Mouse (Mus musculus) MEL (cell line): ENCODE results near the gene Cdc42bpb. TPM values are rescaled to one million over a fixed set of nuclear protein-coding genes. Genes with fewer than 3 reads are reported as not detected.
A peak's percentile ranks its signal among the peaks of the same experiment; 100 is the strongest.

Source experiments
- DNase-seq: peaks from one replicate; pipeline ENCODE4 v3.0.0; 2011; ENCODE audit warnings: low read depth, low spot score
- H3K27ac ChIP-seq: 2 replicates; pipeline ENCODE4 v1.5.1; 2012; ENCODE audit warnings: low read depth, mild to moderate bottlenecking, control low read depth, low read length, moderate library complexity; ENCODE audit not compliant: control insufficient read depth
- H3K27me3 ChIP-seq, 2 experiments: fragments of 150-350 bp in 1 of 2; sonication (generic) in 1 of 2; 2 replicates each; pipeline ENCODE4 v1.6.1; 2012; ENCODE audit warnings: low read length in 2 of 2, mild to moderate bottlenecking in 2 of 2, improper control_type of control experiment in 1 of 2, moderate library complexity in 1 of 2; ENCODE audit not compliant: insufficient read depth in 2 of 2, control insufficient read depth in 1 of 2
- H3K36me3 ChIP-seq, 2 experiments: 2 replicates each; pipeline ENCODE4 v1.6.1; 2012 to 2014; ENCODE audit warnings: low read length in 2 of 2, improper control_type of control experiment in 1 of 2, inconsistent platforms in 1 of 2, mild to moderate bottlenecking in 1 of 2; ENCODE audit not compliant: insufficient read depth in 2 of 2, control insufficient read depth in 1 of 2
- H3K4me1 ChIP-seq, 2 experiments: fragments of 150-350 bp in 1 of 2; sonication (generic) in 1 of 2; 2 replicates each; pipeline ENCODE4 v1.6.1; 2012; ENCODE audit warnings: low read length in 2 of 2, improper control_type of control experiment in 1 of 2, mild to moderate bottlenecking in 1 of 2; ENCODE audit not compliant: insufficient read depth in 2 of 2, control insufficient read depth in 1 of 2
- H3K4me3 ChIP-seq, 2 experiments: fragments of 150-350 bp in 1 of 2; sonication (generic) in 1 of 2; 2 replicates each; pipeline ENCODE4 v1.5.1; 2012; ENCODE audit warnings: low read depth in 2 of 2, low read length in 2 of 2, mild to moderate bottlenecking in 2 of 2, moderate library complexity in 2 of 2, control low read depth in 1 of 2, improper control_type of control experiment in 1 of 2; ENCODE audit not compliant: control insufficient read depth in 1 of 2, insufficient read depth in 1 of 2
- H3K79me2 ChIP-seq: 2 replicates; pipeline ENCODE4 v1.6.1; 2012; ENCODE audit warnings: mild to moderate bottlenecking, low read length, moderate library complexity; ENCODE audit not compliant: control insufficient read depth, poor library complexity, insufficient read depth
- H3K9ac ChIP-seq: 2 replicates; pipeline ENCODE4 v1.6.1; 2012; ENCODE audit warnings: low read depth, mild to moderate bottlenecking, control low read depth, low read length, moderate library complexity; ENCODE audit not compliant: control insufficient read depth, poor library complexity, severe bottlenecking
- H3K9me3 ChIP-seq: fragments of 150-350 bp; sonication (generic); replicated peaks from 2 replicates; pipeline ENCODE4 v1.6.1; 2012; ENCODE audit warnings: mild to moderate bottlenecking, low read length, improper control_type of control experiment, moderate library complexity; ENCODE audit not compliant: insufficient read depth
- CTCF ChIP-seq, 3 experiments: IDR thresholded peaks in 2 of 3; conservative IDR thresholded peaks in 1 of 3; 2 replicates each; pipeline ENCODE4 v1.5.1; 2011 to 2012; ENCODE audit warnings: low read length in 3 of 3, low read depth in 2 of 3, mild to moderate bottlenecking in 2 of 3, improper control_type of control experiment in 1 of 3, inconsistent platforms in 1 of 3, mixed read lengths in 1 of 3, moderate library complexity in 1 of 3; ENCODE audit not compliant: control insufficient read depth in 1 of 3, insufficient read depth in 1 of 3, poor library complexity in 1 of 3, severe bottlenecking in 1 of 3
- GABPA ChIP-seq: IDR thresholded peaks from 2 replicates; pipeline ENCODE4 v1.6.1; 2012; ENCODE audit warnings: low read depth, mild to moderate bottlenecking, inconsistent platforms, low read length, improper control_type of control experiment, moderate library complexity
- GATA1 ChIP-seq: IDR thresholded peaks from 2 replicates; pipeline ENCODE4 v1.6.1; 2011; ENCODE audit warnings: low read depth, low read length, improper control_type of control experiment
- MXI1 ChIP-seq: IDR thresholded peaks from 2 replicates; pipeline ENCODE4 v1.6.1; 2011; ENCODE audit warnings: mild to moderate bottlenecking, low read depth, low read length, improper control_type of control experiment
- NELFE ChIP-seq: IDR thresholded peaks from 2 replicates; pipeline ENCODE4 v1.6.1; 2011; ENCODE audit warnings: low read depth, low read length, improper control_type of control experiment
- NRF1 ChIP-seq: IDR thresholded peaks from 2 replicates; pipeline ENCODE4 v1.6.1; 2014; ENCODE audit warnings: low read depth, mild to moderate bottlenecking, inconsistent platforms, low read length, improper control_type of control experiment, moderate library complexity; ENCODE audit not compliant: poor library complexity, insufficient read depth, severe bottlenecking
- POLR2AphosphoS5 ChIP-seq: IDR thresholded peaks from 2 replicates; pipeline ENCODE4 v1.6.1; 2012; ENCODE audit warnings: low read depth, borderline replicate concordance, mild to moderate bottlenecking, inconsistent platforms, low read length, moderate library complexity, mixed read lengths
- RAD21 ChIP-seq: IDR thresholded peaks from 2 replicates; pipeline ENCODE4 v1.6.1; 2011; ENCODE audit warnings: mild to moderate bottlenecking, low read depth, low read length, improper control_type of control experiment
- SMC3 ChIP-seq: IDR thresholded peaks from 2 replicates; pipeline ENCODE4 v1.6.1; 2011; ENCODE audit warnings: low read depth, low read length, improper control_type of control experiment
- TAL1 ChIP-seq: IDR thresholded peaks from 2 replicates; pipeline ENCODE4 v1.6.1; 2012; ENCODE audit warnings: mild to moderate bottlenecking, inconsistent platforms, low read length, moderate library complexity, mixed read lengths
- USF1 ChIP-seq: IDR thresholded peaks from 2 replicates; pipeline ENCODE4 v1.6.1; 2014; ENCODE audit warnings: low read depth, mild to moderate bottlenecking, inconsistent platforms, low read length, improper control_type of control experiment, moderate library complexity
- ZC3H11A ChIP-seq: IDR thresholded peaks from 2 replicates; pipeline ENCODE4 v1.6.1; 2012; ENCODE audit warnings: low read depth, mild to moderate bottlenecking, inconsistent platforms, low read length, improper control_type of control experiment
- ZMIZ1 ChIP-seq: IDR thresholded peaks from 2 replicates; pipeline ENCODE4 v1.6.1; 2012; ENCODE audit warnings: low read depth, mild to moderate bottlenecking, inconsistent platforms, low read length, improper control_type of control experiment, moderate library complexity
- ZNF384 ChIP-seq: IDR thresholded peaks from 2 replicates; pipeline ENCODE4 v1.6.1; 2012; ENCODE audit warnings: low read depth, mild to moderate bottlenecking, inconsistent platforms, low read length, improper control_type of control experiment
- polyA plus RNA-seq, 2 experiments: library from polyadenylated mRNA; stranded (reverse) in 1 of 2; unstranded in 1 of 2; fragments of >175 nt in 1 of 2; fragments of >200 nt in 1 of 2; gene quantifications; 2 replicates each; pipeline versions ENCODE4 v1.2.1 to v1.2.4; 2012; ENCODE audit warnings: low replicate concordance in 2 of 2, low read depth in 1 of 2; ENCODE audit not compliant: insufficient read length in 2 of 2, insufficient read depth in 1 of 2, missing spikeins in 1 of 2
- total RNA-seq: library from RNA; depleted of rRNA; stranded (reverse); fragments of 300-350 nt; gene quantifications from 2 replicates; pipeline ENCODE4 v1.2.3, GENCODE M21; 2012

Gene Cdc42bpb
- total and polyA plus RNA-seq, 3 experiments: not detected

GRCm38 (mm10) chr12:111352520-111352919 lies 25.0 kb downstream of the Cdc42bpb start:
- no peaks in the 10 kb centered on the region for H3K36me3 ChIP-seq
- H3K9ac ChIP-seq: no peak overlapping the region
- peaks cover 0 to 18% of the 10 kb centered on the region in 2 experiments for H3K27me3 ChIP-seq
- TF ChIP-seq GABPA (no peak), POLR2AphosphoS5 (no peak), ZNF384 (no peak), MXI1 (no peak), RAD21 (no peak), CTCF (IDR thresholded peaks at IDR 0.05 in 2 of 3, conservative IDR thresholded peaks at IDR 0.05 in 1 of 3; ENCODE audit: control insufficient read depth in 1 of 3, insufficient read depth in 1 of 3, low read depth in 2 of 3, low read length in 3 of 3, poor library complexity in 1 of 3, severe bottlenecking in 1 of 3) (no peak), USF1 (no peak)
- H3K9me3 ChIP-seq: no peaks in the 10 kb centered on the region
- H3K79me2 ChIP-seq: no peaks in the 10 kb centered on the region
- H3K4me1 ChIP-seq: no peaks in the 10 kb centered on the region
- H3K4me3 ChIP-seq: no peak overlapping the region
- no peak for DNase-seq
- H3K27ac ChIP-seq: no peak overlapping the region

GRCm38 (mm10) chr12:111349540-111350231 lies 27.8 kb downstream of the Cdc42bpb start:
- Histone ChIP-seq H3K9me3 (no peaks in the 10 kb centered on the region), H3K27me3 (peaks cover 0 to 19% of the 10 kb centered on the region in 2 experiments), H3K9ac (no peak overlapping the region), H3K4me3 (no peak overlapping the region), H3K27ac (no peak overlapping the region), H3K4me1 (no peaks in the 10 kb centered on the region), H3K36me3 (no peaks in the 10 kb centered on the region), H3K79me2 (no peaks in the 10 kb centered on the region)
- TF ChIP-seq ZMIZ1 (no peak), NELFE (no peak), GATA1 (no peak), TAL1 (no peak), RAD21 (no peak), ZC3H11A (no peak)
- no peak for DNase-seq

GRCm38 (mm10) chr12:111343956-111344355 lies 33.6 kb downstream of the Cdc42bpb start:
- H3K9me3 ChIP-seq: no peaks in the 10 kb centered on the region
- no peaks in the 10 kb centered on the region for H3K79me2 ChIP-seq
- no peak overlapping the region for H3K9ac ChIP-seq
- TF ChIP-seq NRF1: no peak
- peak; percentile 26 for TF ChIP-seq SMC3
- TF ChIP-seq CTCF (IDR thresholded peaks at IDR 0.05 in 2 of 3, conservative IDR thresholded peaks at IDR 0.05 in 1 of 3; ENCODE audit: control insufficient read depth in 1 of 3, insufficient read depth in 1 of 3, low read depth in 2 of 3, low read length in 3 of 3, poor library complexity in 1 of 3, severe bottlenecking in 1 of 3): peak in 1 of 3 experiments; percentile 48; a peak in 2 of 6 replicates
- peak; percentile 17; the same call in 1 of the 2 replicates for TF ChIP-seq RAD21
- no peak overlapping the region for H3K4me3 ChIP-seq
- no peaks in the 10 kb centered on the region for H3K36me3 ChIP-seq
- DNase-seq: peak; percentile 16
- no peaks in the 10 kb centered on the region for H3K4me1 ChIP-seq
- H3K27me3 ChIP-seq: peaks cover 0 to 6% of the 10 kb centered on the region in 2 experiments
- H3K27ac ChIP-seq: no peak overlapping the region
